Mouse (Mus musculus): Measurements from ENCODE around the gene Olfr767. TPM values are rescaled to one million over a fixed set of nuclear protein-coding genes. Genes with fewer than 3 reads are reported as not detected.
"Not testable (repeated sequence)": the region's sequence is repeated elsewhere in the genome, so short reads cannot be mapped to it uniquely, and the experiment has no call there.

Gene Olfr767
- not detected in 2 replicates for polyA plus RNA-seq (2015; fragmentation: Nextera tagmentation; extraction: Ambion mirVana)

DNA sequence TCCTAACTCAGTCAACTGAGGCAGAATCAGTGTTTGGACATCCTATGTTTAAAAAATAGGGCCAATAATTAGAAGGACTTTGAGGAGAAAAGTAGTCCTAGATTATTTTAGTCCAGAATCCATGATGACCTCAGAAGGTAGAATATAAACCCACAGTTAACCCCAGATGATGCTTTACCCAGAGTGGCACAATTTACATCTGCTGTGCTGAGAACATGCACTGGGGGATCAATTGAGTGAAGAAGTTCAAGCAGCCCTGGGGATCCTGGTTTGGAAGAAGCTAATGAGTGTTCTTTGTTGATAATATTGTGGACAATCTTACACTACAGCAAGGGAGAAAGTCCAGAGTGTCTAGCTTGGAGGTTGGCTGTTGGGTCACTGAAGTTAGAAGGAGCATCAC lies at the start of gene Olfr767:
Olfr767 (minus strand) TSS at position 101 of the 400 bp plus-strand sequence.
- H3K36me3 ChIP-seq; ATAC-seq (ENCODE audit: extremely low read depth, insufficient number of reproducible peaks, low FRiP score, low TSS enrichment); H3K9ac ChIP-seq; H3K4me3 ChIP-seq; H3K27ac ChIP-seq (replicated peaks); H3K4me2 ChIP-seq; H3K9me3 ChIP-seq; H3K4me1 ChIP-seq; H3K27me3 ChIP-seq (replicated peaks): not testable (repeated sequence)

DNA sequence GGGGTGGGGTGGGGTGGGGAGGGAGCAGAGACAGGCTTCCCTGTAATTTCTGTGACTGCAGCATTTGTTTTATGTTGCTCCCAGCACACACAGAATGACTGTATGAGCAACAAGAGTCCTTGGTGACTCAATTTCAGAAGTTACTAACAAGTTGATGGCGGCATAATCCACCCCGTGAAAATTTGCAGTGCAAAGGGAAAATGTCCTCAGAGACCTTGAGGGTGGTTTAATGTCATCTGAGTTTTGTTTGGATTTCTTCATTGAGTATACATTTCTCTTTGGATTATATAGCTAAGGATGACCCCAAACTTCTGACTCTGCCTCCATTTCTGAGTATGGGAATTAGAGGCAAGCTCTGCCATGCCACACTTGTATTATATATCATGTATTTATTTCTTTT lies 35.1 kb upstream of the Olfr767 start, which contains the start of gene Olfr769:
Olfr769 (minus strand) TSS at position 101 of the 400 bp plus-strand sequence.
- Histone ChIP-seq H3K36me3 (no peaks in the 10 kb centered on the region), H3K9ac (no peak within 1 kb of the TSS), H3K27me3 (replicated peaks) (no peaks in the 10 kb centered on the region), H3K27ac (replicated peaks) (no peak within 1 kb of the TSS), H3K4me3 (no peak within 1 kb of the TSS), H3K9me3 (peaks cover 3% of the 10 kb centered on the region; the same call in 1 of the 2 replicates), H3K4me2 (no peak within 1 kb of the TSS), H3K4me1 (no peaks in the 10 kb centered on the region)
- ATAC-seq (ENCODE audit: extremely low read depth, insufficient number of reproducible peaks, low FRiP score, low TSS enrichment): no peak
- WGBS: 76% methylated on average over 2 of the region's 2 CpGs

DNA sequence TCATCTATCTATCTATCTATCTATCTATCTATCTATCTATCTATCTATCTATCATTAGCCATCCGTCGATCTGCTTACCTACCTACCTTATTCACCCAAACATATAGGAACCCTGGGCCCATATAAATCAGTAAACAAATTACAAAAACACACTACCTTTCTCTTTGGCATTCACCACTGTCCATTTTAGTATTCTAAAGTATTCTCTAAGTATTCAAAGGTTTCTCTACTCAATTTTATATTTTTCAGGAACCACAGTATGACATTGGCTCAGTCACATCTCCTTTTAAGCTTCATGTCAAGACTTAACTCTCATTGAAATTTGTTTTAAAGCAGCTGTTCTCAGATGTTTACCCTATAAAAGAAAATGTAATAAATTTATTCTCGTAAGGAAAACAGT lies 32.4 kb upstream of the Olfr767 start:
- H3K27ac ChIP-seq (replicated peaks): no peak overlapping the region
- H3K9ac ChIP-seq: no peak overlapping the region
- no peaks in the 10 kb centered on the region for H3K27me3 ChIP-seq (replicated peaks)
- no peak for ATAC-seq (ENCODE audit: extremely low read depth, insufficient number of reproducible peaks, low FRiP score, low TSS enrichment)
- no peak overlapping the region for H3K4me2 ChIP-seq
- peaks cover 13% of the 10 kb centered on the region for H3K9me3 ChIP-seq
- no peaks in the 10 kb centered on the region for H3K4me1 ChIP-seq
- WGBS: 93% methylated on average over 3 of the region's 3 CpGs
- no peaks in the 10 kb centered on the region for H3K36me3 ChIP-seq
- H3K4me3 ChIP-seq: no peak overlapping the region

DNA sequence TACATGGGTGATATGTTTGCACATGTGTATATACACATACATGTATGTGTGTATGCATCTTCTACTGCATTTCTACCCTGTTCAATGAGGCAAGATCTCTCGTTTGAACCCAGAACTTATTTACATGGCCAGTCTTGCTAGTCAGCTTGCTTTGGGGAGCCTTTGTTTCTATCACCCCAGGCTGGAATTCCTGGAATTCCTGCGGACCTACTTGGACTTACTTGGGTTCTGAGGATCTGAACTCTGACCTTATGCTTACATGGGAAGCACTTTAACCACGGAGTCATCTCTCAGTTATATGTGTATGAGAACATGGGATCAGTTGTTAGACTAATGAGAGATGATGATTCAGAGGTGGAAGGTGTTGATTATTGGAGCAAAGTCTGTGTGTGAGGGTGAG lies 18.5 kb upstream of the Olfr767 start:
- no peak for ATAC-seq (ENCODE audit: extremely low read depth, insufficient number of reproducible peaks, low FRiP score, low TSS enrichment)
- no peaks in the 10 kb centered on the region for H3K4me1 ChIP-seq
- 31% methylated on average over 3 of the region's 3 CpGs for WGBS
- no peak overlapping the region for H3K9ac ChIP-seq
- no peaks in the 10 kb centered on the region for H3K27me3 ChIP-seq (replicated peaks)
- no peaks in the 10 kb centered on the region for H3K36me3 ChIP-seq
- H3K4me3 ChIP-seq: no peak overlapping the region
- H3K4me2 ChIP-seq: no peak overlapping the region
- no peak overlapping the region for H3K27ac ChIP-seq (replicated peaks)
- peaks cover 6% of the 10 kb centered on the region; the same call in 1 of the 2 replicates for H3K9me3 ChIP-seq

DNA sequence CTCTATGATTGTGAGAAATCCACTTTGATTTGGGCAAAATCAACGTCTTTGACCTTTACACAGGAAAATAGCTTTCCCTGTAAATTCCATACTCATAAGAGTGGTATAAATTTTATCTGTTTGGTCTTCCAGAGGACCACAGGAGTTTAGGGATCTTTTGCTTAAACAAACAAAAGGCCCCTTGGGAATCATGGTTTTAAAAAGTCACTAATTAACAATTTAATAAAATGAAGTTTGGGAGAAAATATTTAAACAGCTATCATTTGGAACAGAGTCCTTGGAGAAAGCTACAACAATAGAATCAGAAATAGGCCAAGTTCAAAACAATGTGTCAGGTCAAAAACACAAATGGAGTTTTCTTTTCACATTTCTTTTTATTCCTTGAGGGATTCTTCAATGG lies 16.6 kb upstream of the Olfr767 start, which contains the start of gene Olfr768:
Olfr768 (minus strand) TSS at position 101 of the 400 bp plus-strand sequence.
- 65% methylated on average over 1 of the region's 1 CpGs for WGBS
- Histone ChIP-seq H3K27me3 (replicated peaks) (no peaks in the 10 kb centered on the region), H3K9me3 (no peaks in the 10 kb centered on the region), H3K9ac (no peak within 1 kb of the TSS), H3K4me3 (no peak within 1 kb of the TSS), H3K27ac (replicated peaks) (no peak within 1 kb of the TSS), H3K36me3 (no peaks in the 10 kb centered on the region), H3K4me2 (no peak within 1 kb of the TSS), H3K4me1 (no peaks in the 10 kb centered on the region)
- no peak for ATAC-seq (ENCODE audit: extremely low read depth, insufficient number of reproducible peaks, low FRiP score, low TSS enrichment)

DNA sequence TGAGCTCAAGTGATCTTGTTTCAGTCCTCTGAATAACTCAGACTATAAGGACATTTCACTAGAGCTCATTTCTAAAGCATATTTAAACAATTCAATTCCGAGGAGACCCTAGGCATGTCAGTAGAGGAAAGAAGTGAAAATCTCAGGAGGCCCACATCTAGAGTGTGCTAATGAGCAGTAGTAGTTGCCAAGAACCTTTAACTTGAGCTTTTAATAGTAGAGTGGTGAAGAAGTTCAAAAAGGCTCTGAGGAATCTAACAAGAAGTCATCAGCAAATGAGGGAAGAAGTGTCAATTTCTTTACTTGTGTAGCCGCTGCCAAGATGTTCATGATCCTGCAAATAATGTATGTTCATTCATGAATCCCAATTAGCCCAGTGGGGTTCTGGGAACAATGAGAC lies 13.8 kb downstream of the Olfr767 start, which contains the start of gene Olfr766-ps1:
Olfr766-ps1 (minus strand) TSS at position 101 of the 400 bp plus-strand sequence.
- no peak for ATAC-seq (ENCODE audit: extremely low read depth, insufficient number of reproducible peaks, low FRiP score, low TSS enrichment)
- no peak within 1 kb of the TSS for H3K9ac ChIP-seq
- H3K27me3 ChIP-seq (replicated peaks): no peaks in the 10 kb centered on the region
- no peaks in the 10 kb centered on the region for H3K9me3 ChIP-seq
- 66% methylated on average over 2 of the region's 2 CpGs for WGBS
- H3K36me3 ChIP-seq: no peaks in the 10 kb centered on the region
- H3K4me2 ChIP-seq: no peak within 1 kb of the TSS
- no peak within 1 kb of the TSS for H3K4me3 ChIP-seq
- H3K27ac ChIP-seq (replicated peaks): no peak within 1 kb of the TSS
- H3K4me1 ChIP-seq: no peaks in the 10 kb centered on the region

DNA sequence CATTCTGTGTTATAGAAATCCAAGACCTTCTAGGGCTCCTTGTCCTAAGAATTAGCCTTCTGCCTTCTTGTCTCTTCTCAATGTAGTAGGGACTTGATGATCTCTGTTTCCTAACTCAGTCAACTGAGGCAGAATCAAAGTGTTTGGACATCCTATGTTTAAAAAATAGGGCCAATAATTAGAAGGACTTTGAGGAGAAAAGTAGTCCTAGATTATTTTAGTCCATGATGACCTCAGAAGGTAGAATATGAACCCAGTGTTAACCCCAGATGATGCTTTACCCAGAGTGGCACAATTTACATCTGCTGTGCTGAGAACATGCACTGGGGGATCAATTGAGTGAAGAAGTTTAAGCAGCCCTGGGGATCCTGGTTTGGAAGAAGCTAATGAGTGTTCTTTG lies 32.8 kb downstream of the Olfr767 start, which contains the start of gene Olfr765:
Olfr765 (minus strand) TSS at position 101 of the 400 bp plus-strand sequence.
- not testable (repeated sequence) for ATAC-seq (ENCODE audit: extremely low read depth, insufficient number of reproducible peaks, low FRiP score, low TSS enrichment)

DNA sequence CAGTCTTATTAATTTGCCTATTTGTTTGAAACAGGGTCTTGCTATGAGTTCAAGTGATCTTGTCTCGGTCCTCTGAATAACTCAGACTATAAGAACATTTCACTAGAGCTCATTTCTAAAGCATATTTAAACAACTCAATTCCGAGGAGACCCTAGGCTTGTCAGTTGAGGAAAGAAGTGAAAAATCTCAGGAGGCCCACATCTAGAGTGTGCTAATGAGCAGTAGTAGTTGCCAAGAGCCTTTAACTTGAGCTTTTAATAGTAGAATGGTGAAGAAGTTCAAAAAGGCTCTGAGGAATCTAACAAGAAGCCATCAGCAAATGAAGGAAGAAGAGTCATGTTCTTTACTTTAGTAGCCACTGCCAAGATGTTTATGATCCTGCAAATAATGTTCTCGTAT lies 42.9 kb downstream of the Olfr767 start, which contains the start of gene Olfr764-ps1:
Olfr764-ps1 (minus strand) TSS at position 101 of the 400 bp plus-strand sequence.
- Histone ChIP-seq H3K4me2 (no peak within 1 kb of the TSS), H3K9ac (no peak within 1 kb of the TSS), H3K36me3 (no peaks in the 10 kb centered on the region), H3K27me3 (replicated peaks) (no peaks in the 10 kb centered on the region), H3K27ac (replicated peaks) (no peak within 1 kb of the TSS), H3K9me3 (no peaks in the 10 kb centered on the region), H3K4me1 (no peaks in the 10 kb centered on the region), H3K4me3 (no peak within 1 kb of the TSS)
- ATAC-seq (ENCODE audit: extremely low read depth, insufficient number of reproducible peaks, low FRiP score, low TSS enrichment): no peak
- 62% methylated on average over 3 of the region's 3 CpGs for WGBS

More for the DNA sequence above, 32.8 kb downstream of the Olfr767 start, which contains the start of gene Olfr765:
- H3K36me3 ChIP-seq; H3K27me3 ChIP-seq (replicated peaks); H3K4me1 ChIP-seq; H3K9me3 ChIP-seq; H3K4me2 ChIP-seq; H3K27ac ChIP-seq (replicated peaks); H3K4me3 ChIP-seq; H3K9ac ChIP-seq: not testable (repeated sequence)

DNA sequence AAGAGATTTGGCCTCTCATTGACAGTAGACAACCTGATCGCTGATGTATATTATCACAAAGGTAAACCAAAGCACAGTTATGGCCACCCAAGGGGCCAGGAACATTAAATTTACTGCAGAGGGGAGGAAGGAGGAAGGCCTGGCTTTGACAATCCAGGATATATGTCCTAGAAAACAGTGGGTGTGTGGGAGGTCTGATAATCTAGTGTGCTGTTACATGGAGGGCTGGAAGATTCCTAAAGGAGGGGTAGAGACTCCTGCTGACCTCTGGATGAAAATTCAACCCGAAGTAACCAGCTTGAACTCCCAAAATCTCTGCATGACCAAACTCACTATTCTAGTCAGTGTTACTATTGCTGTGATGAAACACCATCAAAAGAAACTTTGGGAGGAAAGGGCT lies 54.4 kb downstream of the Olfr767 start:
- WGBS: 77% methylated on average over 2 of the region's 2 CpGs
- H3K9me3 ChIP-seq: no peaks in the 10 kb centered on the region
- no peaks in the 10 kb centered on the region for H3K4me1 ChIP-seq
- H3K27ac ChIP-seq (replicated peaks): no peak overlapping the region
- H3K9ac ChIP-seq: no peak overlapping the region
- no peak overlapping the region for H3K4me2 ChIP-seq
- H3K4me3 ChIP-seq: no peak overlapping the region
- ATAC-seq (ENCODE audit: extremely low read depth, insufficient number of reproducible peaks, low FRiP score, low TSS enrichment): no peak
- H3K36me3 ChIP-seq: no peaks in the 10 kb centered on the region
- H3K27me3 ChIP-seq (replicated peaks): no peaks in the 10 kb centered on the region

DNA sequence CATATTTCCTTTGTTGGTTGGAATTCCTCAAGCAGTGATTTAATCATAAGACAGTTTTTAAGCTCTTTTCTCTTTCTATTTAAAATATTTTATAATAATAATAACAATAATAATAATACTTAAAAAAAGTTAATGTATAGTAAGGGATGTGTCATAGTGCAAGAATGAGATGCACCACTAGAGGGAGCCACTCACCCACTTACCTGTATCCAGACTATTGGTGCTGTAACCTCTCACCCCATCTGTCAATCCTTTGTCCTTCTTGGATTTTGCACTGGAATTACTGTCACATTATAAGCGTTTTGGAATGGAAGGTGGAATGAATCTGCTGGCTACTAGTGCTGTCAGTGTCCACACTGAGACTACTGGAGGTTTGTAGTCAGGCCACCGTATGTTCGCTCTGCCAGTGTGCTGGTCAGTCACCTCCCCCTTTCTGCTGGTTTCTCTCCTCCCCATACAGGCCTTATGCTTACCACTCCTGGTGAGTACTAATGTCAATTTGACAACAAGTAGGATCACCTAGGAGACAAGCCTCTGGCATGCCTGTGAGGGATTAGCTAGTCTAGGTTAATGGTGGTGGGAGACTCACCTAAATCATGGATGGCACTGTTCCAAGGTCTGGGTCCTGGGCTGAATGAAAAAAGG lies 56.6 kb downstream of the Olfr767 start:
- Histone ChIP-seq H3K4me2 (no peak overlapping the region), H3K9me3 (no peaks in the 10 kb centered on the region), H3K4me3 (no peak overlapping the region), H3K4me1 (no peaks in the 10 kb centered on the region), H3K27ac (replicated peaks) (no peak overlapping the region), H3K9ac (no peak overlapping the region), H3K36me3 (no peaks in the 10 kb centered on the region), H3K27me3 (replicated peaks) (no peaks in the 10 kb centered on the region)
- WGBS: 52% methylated on average over 3 of the region's 3 CpGs
- no peak for ATAC-seq (ENCODE audit: extremely low read depth, insufficient number of reproducible peaks, low FRiP score, low TSS enrichment)

Data from heart, embryonic 13.5 days (tissue).